Mouse (Mus musculus) lung, embryonic 16.5 days (tissue): ENCODE measurements at regions not wholly inside any gene's neighbourhood (a gene's known extent, or its start where the extent isn't known, plus 50 kb on each side); places are given as distances from the start of the nearest gene placed in this dataset.

Experiments
- ATAC-seq: fragments of 200-750 bp; cut with Nextera tagmentation; 2 replicates; pipeline ENCODE4 v1.8.0; 2017; ENCODE audit warnings: low read depth, mild to moderate bottlenecking, moderate library complexity
- H3K27ac ChIP-seq: fragments of 300-500 bp; sonication (generic); 2 replicates; pipeline ENCODE4 v1.5.1; 2014; ENCODE audit warnings: mild to moderate bottlenecking, control low read depth, low read length
- H3K27me3 ChIP-seq: fragments of 300-500 bp; sonication (generic); 2 replicates; pipeline ENCODE4 v1.6.1; 2014; ENCODE audit warnings: low read depth, low read length, mixed read lengths; ENCODE audit not compliant: control insufficient read depth, insufficient read depth
- H3K36me3 ChIP-seq: fragments of 300-500 bp; sonication (generic); 2 replicates; pipeline ENCODE4 v1.6.1; 2014; ENCODE audit warnings: low read length; ENCODE audit not compliant: control insufficient read depth, insufficient read depth
- H3K4me1 ChIP-seq: fragments of 300-500 bp; sonication (generic); replicated peaks from 2 replicates; pipeline ENCODE4 v1.6.1; 2014; ENCODE audit warnings: low read length, mixed read lengths; ENCODE audit not compliant: control insufficient read depth, insufficient read depth
- H3K4me2 ChIP-seq: fragments of 300-500 bp; sonication (generic); 2 replicates; pipeline ENCODE4 v1.6.1; 2014; ENCODE audit warnings: low read depth, low read length, control low read depth
- H3K4me3 ChIP-seq: fragments of 300-500 bp; sonication (generic); 2 replicates; pipeline ENCODE4 v1.5.1; 2014; ENCODE audit warnings: mild to moderate bottlenecking, low read length, control low read depth
- H3K9ac ChIP-seq: fragments of 300-500 bp; sonication (generic); 2 replicates; pipeline ENCODE4 v1.6.1; 2014; ENCODE audit warnings: low read length, control low read depth
- H3K9me3 ChIP-seq: fragments of 300-500 bp; sonication (generic); 2 replicates; pipeline ENCODE4 v1.6.1; 2016; ENCODE audit warnings: low read length; ENCODE audit not compliant: control insufficient read depth
- WGBS: fragments of 180-500 bp; shearing (Covaris S2); extraction: QIAGEN DNeasy Blood & Tissue Kit; methylation state at CpG from one replicate; pipeline ENCODE4 v1.1.7; 2014; 5-methylcytosine and 5-hydroxymethylcytosine counted together

GRCm38 (mm10) chr19:28732998-28733397 lies 53.1 kb upstream of the Glis3 start:
- no peak overlapping the region for H3K4me3 ChIP-seq
- H3K9me3 ChIP-seq: no peaks in the 10 kb centered on the region
- no peaks in the 10 kb centered on the region for H3K4me1 ChIP-seq
- no peak overlapping the region for H3K9ac ChIP-seq
- no peaks in the 10 kb centered on the region for H3K36me3 ChIP-seq
- no peak overlapping the region for H3K4me2 ChIP-seq
- H3K27ac ChIP-seq: no peak overlapping the region
- no peaks in the 10 kb centered on the region for H3K27me3 ChIP-seq
- peak; percentile 65; the same call in 1 of the 2 replicates for ATAC-seq
- WGBS: 41% methylated on average over 5 of the region's 5 CpGs

DNA sequence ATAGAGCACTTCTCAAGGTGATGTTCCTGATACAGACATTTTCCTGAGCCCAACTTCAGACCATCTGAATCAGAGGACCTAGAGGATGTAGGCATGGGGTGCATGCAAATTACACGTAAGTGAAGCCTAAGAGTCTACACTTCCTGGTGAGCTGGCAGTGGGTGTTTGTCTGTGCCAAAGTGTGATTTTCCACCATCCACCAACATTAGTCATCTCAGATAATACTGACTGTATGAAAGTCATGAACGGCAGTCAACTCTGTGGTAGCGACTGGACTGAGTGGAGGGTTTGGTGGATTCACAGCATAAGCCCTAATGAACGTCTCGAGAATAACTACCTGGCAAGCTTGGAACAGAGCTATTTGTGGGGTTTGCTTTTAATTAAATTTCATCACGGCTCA lies 53.9 kb upstream of the Glis3 start:
- H3K36me3 ChIP-seq: no peaks in the 10 kb centered on the region
- no peak overlapping the region for H3K9ac ChIP-seq
- H3K27ac ChIP-seq: no peak overlapping the region
- H3K4me1 ChIP-seq: no peaks in the 10 kb centered on the region
- H3K27me3 ChIP-seq: no peaks in the 10 kb centered on the region
- H3K4me2 ChIP-seq: no peak overlapping the region
- H3K9me3 ChIP-seq: no peaks in the 10 kb centered on the region
- no peak for ATAC-seq
- 83% methylated on average over 6 of the region's 6 CpGs for WGBS
- H3K4me3 ChIP-seq: no peak overlapping the region

GRCm38 (mm10) chr19:28743176-28743793 lies 63.4 kb upstream of the Glis3 start:
- Histone ChIP-seq H3K27ac (peak overlapping the region; percentile 89), H3K9ac (no peak overlapping the region), H3K36me3 (no peaks in the 10 kb centered on the region), H3K4me1 (peaks cover 26% of the 10 kb centered on the region), H3K4me3 (no peak overlapping the region), H3K4me2 (no peak overlapping the region), H3K9me3 (no peaks in the 10 kb centered on the region), H3K27me3 (no peaks in the 10 kb centered on the region)
- 42% methylated on average over 5 of the region's 5 CpGs for WGBS
- peak; percentile 85 for ATAC-seq

DNA sequence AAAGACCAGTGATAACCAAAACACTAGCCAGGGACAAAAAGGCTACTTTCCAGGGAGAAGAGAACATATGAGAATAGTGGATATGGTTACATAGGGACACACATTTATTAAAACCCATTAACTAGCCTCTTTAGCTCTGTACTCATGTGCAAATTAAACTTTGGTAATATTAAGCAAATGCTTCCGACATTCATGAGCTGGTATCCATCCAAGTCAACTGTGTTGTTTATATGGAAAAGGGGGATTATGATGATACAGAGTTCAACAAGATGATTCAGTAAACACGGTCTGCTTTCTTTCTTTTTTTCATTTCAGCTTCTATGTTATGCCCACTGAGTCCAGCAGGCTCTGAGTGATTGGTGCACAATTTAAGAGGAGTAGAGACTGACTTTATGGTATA lies 65.2 kb upstream of the Glis3 start:
- H3K27ac ChIP-seq: peak overlapping the region; percentile 89
- H3K4me1 ChIP-seq: peaks cover 26% of the 10 kb centered on the region
- H3K9me3 ChIP-seq: no peaks in the 10 kb centered on the region
- ATAC-seq: peak; percentile 32; the same call in 1 of the 2 replicates
- no peak overlapping the region for H3K4me2 ChIP-seq
- no peaks in the 10 kb centered on the region for H3K36me3 ChIP-seq
- no peaks in the 10 kb centered on the region for H3K27me3 ChIP-seq
- WGBS: 45% methylated on average over 2 of the region's 2 CpGs
- no peak overlapping the region for H3K9ac ChIP-seq
- no peak overlapping the region for H3K4me3 ChIP-seq

GRCm38 (mm10) chr19:28745534-28745933 lies 65.7 kb upstream of the Glis3 start:
- WGBS: 23% methylated on average over 8 of the region's 8 CpGs
- Histone ChIP-seq H3K27ac (peak overlapping the region; percentile 89), H3K9ac (no peak overlapping the region)

GRCm38 (mm10) chr19:28751091-28751490 lies 71.2 kb upstream of the Glis3 start:
- Histone ChIP-seq H3K4me3 (no peak overlapping the region), H3K27me3 (no peaks in the 10 kb centered on the region), H3K36me3 (no peaks in the 10 kb centered on the region), H3K4me1 (peaks cover 5% of the 10 kb centered on the region), H3K9me3 (no peaks in the 10 kb centered on the region), H3K9ac (no peak overlapping the region), H3K27ac (peak overlapping the region; percentile 61), H3K4me2 (no peak overlapping the region)
- ATAC-seq: peak; percentile 74
- WGBS: 46% methylated on average over 8 of the region's 8 CpGs

More at GRCm38 (mm10) chr19:28745534-28745933, 65.7 kb upstream of the Glis3 start:
- Histone ChIP-seq H3K4me3 (no peak overlapping the region), H3K4me1 (peaks cover 26% of the 10 kb centered on the region), H3K27me3 (no peaks in the 10 kb centered on the region), H3K9me3 (no peaks in the 10 kb centered on the region), H3K4me2 (peak overlapping the region; percentile 16; the same call in 1 of the 2 replicates), H3K36me3 (no peaks in the 10 kb centered on the region)
- peak; percentile 69 for ATAC-seq

- H3K4me2 ChIP-seq: no peak overlapping the region
- WGBS: 50% methylated on average over 7 of the region's 7 CpGs
- H3K4me3 ChIP-seq: no peak overlapping the region
- no peaks in the 10 kb centered on the region for H3K27me3 ChIP-seq
- H3K9ac ChIP-seq: no peak overlapping the region
- no peaks in the 10 kb centered on the region for H3K4me1 ChIP-seq
- no peaks in the 10 kb centered on the region for H3K9me3 ChIP-seq
- no peaks in the 10 kb centered on the region for H3K36me3 ChIP-seq
- ATAC-seq: no peak
- no peak overlapping the region for H3K27ac ChIP-seq
Measured at GRCm38 (mm10) chr19:28758854-28759253, 76.0 kb upstream of the Slc1a1 start.

GRCm38 (mm10) chr19:28764795-28765360 lies 70.0 kb upstream of the Slc1a1 start:
- Histone ChIP-seq H3K4me3 (no peak overlapping the region), H3K27ac (no peak overlapping the region), H3K9ac (no peak overlapping the region), H3K9me3 (no peaks in the 10 kb centered on the region), H3K27me3 (no peaks in the 10 kb centered on the region), H3K4me1 (no peaks in the 10 kb centered on the region), H3K36me3 (no peaks in the 10 kb centered on the region), H3K4me2 (no peak overlapping the region)
- no peak for ATAC-seq
- 53% methylated on average over 11 of the region's 11 CpGs for WGBS

DNA sequence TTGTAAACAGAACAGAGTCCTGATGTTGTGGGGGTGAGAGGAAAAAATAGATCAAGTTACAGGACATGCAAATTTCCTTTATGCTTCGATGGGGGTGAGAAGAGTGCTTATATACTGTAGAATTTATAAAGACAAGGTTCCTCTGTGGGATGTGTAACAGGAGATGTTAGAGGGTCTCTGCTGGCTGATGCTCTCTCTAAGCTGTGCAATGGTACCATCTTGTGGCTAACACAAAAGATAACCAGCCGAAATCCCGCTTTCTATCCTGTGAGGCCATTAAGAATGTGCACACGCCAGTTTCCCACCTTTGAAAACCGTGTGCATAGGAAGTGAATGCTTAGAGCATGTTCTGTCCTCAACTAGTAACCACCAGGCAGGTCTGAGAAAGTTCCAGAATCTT lies 66.6 kb upstream of the Slc1a1 start:
- Histone ChIP-seq H3K9ac (no peak overlapping the region), H3K9me3 (no peaks in the 10 kb centered on the region), H3K27ac (no peak overlapping the region), H3K27me3 (no peaks in the 10 kb centered on the region), H3K4me1 (no peaks in the 10 kb centered on the region), H3K4me3 (no peak overlapping the region), H3K4me2 (no peak overlapping the region), H3K36me3 (no peaks in the 10 kb centered on the region)
- ATAC-seq: peak; percentile 65; the same call in 1 of the 2 replicates
- 34% methylated on average over 5 of the region's 5 CpGs for WGBS
